Mouse (Mus musculus): ENCODE data around the gene Nxf2. TPM values are rescaled to one million over a fixed set of nuclear protein-coding genes. Genes with fewer than 3 reads are reported as not detected.

Gene Nxf2
- polyA plus RNA-seq, 1 experiment from 2014 or later, result 0.77 TPM

Other genes starting within 250 kb of the Nxf2 start
- 53.4 and 59.0 TPM in 2 replicates for gene Armcx1, start 246.8 kb downstream of the Nxf2 start, polyA plus RNA-seq (2015; fragmentation: Nextera tagmentation; extraction: Ambion mirVana)
- 22.0 and 22.6 TPM in 2 replicates for gene Armcx6, start 213.3 kb downstream of the Nxf2 start, polyA plus RNA-seq (2015; fragmentation: Nextera tagmentation; extraction: Ambion mirVana)
- gene Armcx3, start 208.2 kb downstream of the Nxf2 start, polyA plus RNA-seq (2015; fragmentation: Nextera tagmentation; extraction: Ambion mirVana), result 66.0 and 70.6 TPM in 2 replicates
- 75.9 and 83.6 TPM in 2 replicates for gene Armcx2, start 155.5 kb downstream of the Nxf2 start, polyA plus RNA-seq (2015; fragmentation: Nextera tagmentation; extraction: Ambion mirVana)
- 5.8 and 5.9 TPM in 2 replicates for gene Zmat1, start 44.5 kb upstream of the Nxf2 start, polyA plus RNA-seq (2015; fragmentation: Nextera tagmentation; extraction: Ambion mirVana)
- gene Gm15023, start 212.9 kb upstream of the Nxf2 start, polyA plus RNA-seq (2015; fragmentation: Nextera tagmentation; extraction: Ambion mirVana), result not detected in 2 replicates
- 0.24 and 0.53 TPM in 2 replicates for gene Tceal6, start 245.9 kb upstream of the Nxf2 start, polyA plus RNA-seq (2015; fragmentation: Nextera tagmentation; extraction: Ambion mirVana)